Mouse (Mus musculus): ENCODE results near the gene Ptprn. TPM values are rescaled to one million over a fixed set of nuclear protein-coding genes. Genes with fewer than 3 reads are reported as not detected.

Ptprn gene
- polyA plus RNA-seq, 1 experiment from 2014 or later: 4.3 TPM

DNA sequence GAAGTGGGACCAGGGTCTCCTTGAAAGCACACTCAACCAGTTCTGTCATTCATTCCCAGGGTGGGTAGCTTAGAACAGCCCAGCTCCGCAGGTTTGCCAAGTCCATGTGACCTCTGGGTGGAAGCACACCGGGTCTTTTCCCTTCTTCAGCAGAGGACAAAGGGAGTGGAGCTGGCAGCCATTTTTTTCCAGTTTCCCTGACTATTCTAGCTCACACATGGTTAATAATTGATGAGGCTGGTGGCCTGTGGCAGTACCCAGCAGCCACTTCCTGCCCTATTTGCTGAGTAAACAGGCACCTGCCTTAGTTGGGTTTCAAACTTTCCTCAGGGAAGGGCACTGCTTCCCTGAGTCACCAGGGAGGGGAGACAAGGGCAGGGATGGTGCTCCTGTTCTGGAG lies 49.9 kb downstream of the Ptprn start:
- Histone ChIP-seq H3K4me3 (ENCODE audit: low read depth, low read length) (no peak overlapping the region), H3K36me3 (ENCODE audit: control insufficient read depth, insufficient read depth, low read length) (no peaks in the 10 kb centered on the region; the same call in 1 of the 2 replicates), H3K9me3 (ENCODE audit: control insufficient read depth, low read length) (no peaks in the 10 kb centered on the region), H3K27ac (ENCODE audit: low read depth, low read length) (no peak overlapping the region), H3K9ac (ENCODE audit: low read length) (no peak overlapping the region), H3K4me2 (ENCODE audit: low read depth, low read length, severe bottlenecking) (no peak overlapping the region), H3K4me1 (replicated peaks; ENCODE audit: control insufficient read depth, insufficient read depth, low read length) (peaks cover 15% of the 10 kb centered on the region), H3K27me3 (ENCODE audit: control insufficient read depth, insufficient read depth, low read length) (peaks cover 27% of the 10 kb centered on the region)
- DNase-seq (ENCODE audit: low spot score) (no peak), ATAC-seq (replicated peaks; ENCODE audit: low FRiP score) (no peak)
- 84% methylated on average over 2 of the region's 2 CpGs for WGBS

DNA sequence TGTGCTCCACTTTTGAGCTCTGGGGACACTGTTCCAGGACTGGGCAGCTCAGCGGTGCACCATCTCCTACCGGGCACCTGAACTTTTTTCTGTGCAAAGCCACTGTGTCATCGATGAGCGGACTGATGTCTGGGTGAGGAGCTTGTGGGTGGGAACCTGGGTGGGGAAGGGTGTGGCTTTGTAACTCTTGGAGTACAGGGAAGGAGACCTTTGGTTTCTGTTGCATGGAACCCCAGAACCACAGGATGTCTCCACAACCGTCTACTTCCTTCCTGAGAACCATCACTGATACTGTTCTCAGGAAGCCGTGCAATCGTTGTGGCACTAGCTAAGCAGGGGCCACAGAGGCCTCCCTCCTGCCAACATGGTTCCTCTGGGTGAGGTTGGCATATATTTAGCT lies 51.2 kb downstream of the Ptprn start:
- ATAC-seq (replicated peaks; ENCODE audit: low FRiP score) (no peak), DNase-seq (ENCODE audit: low spot score) (no peak)
- Histone ChIP-seq H3K9ac (ENCODE audit: low read length) (no peak overlapping the region), H3K27me3 (ENCODE audit: control insufficient read depth, insufficient read depth, low read length) (peaks cover 14% of the 10 kb centered on the region), H3K4me3 (ENCODE audit: low read depth, low read length) (no peak overlapping the region), H3K36me3 (ENCODE audit: control insufficient read depth, insufficient read depth, low read length) (no peaks in the 10 kb centered on the region; the same call in 1 of the 2 replicates), H3K4me1 (replicated peaks; ENCODE audit: control insufficient read depth, insufficient read depth, low read length) (peaks cover 6% of the 10 kb centered on the region; the same call in 1 of the 2 replicates), H3K9me3 (ENCODE audit: control insufficient read depth, low read length) (no peaks in the 10 kb centered on the region), H3K4me2 (ENCODE audit: low read depth, low read length, severe bottlenecking) (no peak overlapping the region), H3K27ac (ENCODE audit: low read depth, low read length) (no peak overlapping the region)
- whole genome bisulfite sequencing: 89% methylated on average over 7 of the region's 7 CpGs

DNA sequence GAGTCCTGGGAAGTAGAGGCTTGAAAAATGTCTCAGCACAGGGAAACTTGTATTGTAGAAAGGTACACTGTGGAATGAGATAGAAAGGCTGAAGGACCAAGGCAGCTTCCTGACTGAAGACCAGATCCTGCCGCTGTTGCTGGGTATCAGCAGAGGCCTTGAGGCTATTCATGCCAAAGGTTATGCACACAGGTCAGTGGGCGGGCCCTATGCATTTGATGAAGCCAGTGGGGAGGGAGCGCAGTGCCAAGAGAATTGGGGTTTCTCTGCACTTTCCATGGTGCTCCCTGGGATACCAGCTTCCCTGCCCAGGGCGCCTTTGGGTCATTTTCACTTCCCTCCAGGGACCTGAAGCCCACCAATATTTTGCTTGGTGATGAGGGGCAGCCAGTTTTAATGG lies 51.8 kb downstream of the Ptprn start:
- 90% methylated on average over 4 of the region's 4 CpGs for WGBS

DNA sequence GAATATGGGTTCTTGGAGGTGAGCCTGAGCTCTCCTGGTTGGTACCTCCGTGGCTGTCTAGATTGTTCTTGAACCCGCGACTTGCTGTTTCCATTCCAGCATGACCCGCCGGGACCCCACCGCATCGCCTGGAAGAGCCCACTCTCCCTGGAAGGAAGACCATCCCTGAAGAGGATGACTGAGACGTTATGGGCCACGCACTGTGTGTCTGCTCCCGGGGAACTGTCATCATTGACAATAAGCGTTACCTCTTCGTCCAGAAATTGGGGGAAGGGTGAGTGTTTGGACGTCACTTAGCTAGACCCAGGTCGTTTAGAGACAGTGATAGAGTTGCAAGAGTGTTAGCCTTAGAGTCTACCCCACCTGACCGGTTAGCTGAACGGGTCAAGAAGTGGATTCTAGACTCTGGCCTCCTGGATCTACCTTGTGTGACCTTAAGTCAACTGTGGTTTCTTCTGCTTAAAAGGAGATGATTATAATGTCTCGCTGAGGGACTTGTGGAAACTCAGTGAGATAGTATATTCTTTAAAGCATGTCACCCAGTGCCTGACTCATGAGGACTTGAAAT lies 53.1 kb downstream of the Ptprn start:
- Histone ChIP-seq H3K4me1 (replicated peaks; ENCODE audit: control insufficient read depth, insufficient read depth, low read length) (peaks cover 6% of the 10 kb centered on the region; the same call in 1 of the 2 replicates), H3K36me3 (ENCODE audit: control insufficient read depth, insufficient read depth, low read length) (no peaks in the 10 kb centered on the region; the same call in 1 of the 2 replicates), H3K4me3 (ENCODE audit: low read depth, low read length) (peak overlapping the region; percentile 95), H3K27ac (ENCODE audit: low read depth, low read length) (no peak overlapping the region), H3K9me3 (ENCODE audit: control insufficient read depth, low read length) (no peaks in the 10 kb centered on the region), H3K4me2 (ENCODE audit: low read depth, low read length, severe bottlenecking) (peak overlapping the region; percentile 70), H3K27me3 (ENCODE audit: control insufficient read depth, insufficient read depth, low read length) (no peaks in the 10 kb centered on the region), H3K9ac (ENCODE audit: low read length) (peak overlapping the region; percentile 89)
- WGBS: 14% methylated on average over 17 of the region's 17 CpGs
- no peak for DNase-seq (ENCODE audit: low spot score)
- no peak for ATAC-seq (replicated peaks; ENCODE audit: low FRiP score)

More for the DNA sequence above, 51.8 kb downstream of the Ptprn start:
- ATAC-seq (replicated peaks; ENCODE audit: low FRiP score) (no peak), DNase-seq (ENCODE audit: low spot score) (no peak)
- Histone ChIP-seq H3K4me2 (ENCODE audit: low read depth, low read length, severe bottlenecking) (no peak overlapping the region), H3K9me3 (ENCODE audit: control insufficient read depth, low read length) (no peaks in the 10 kb centered on the region), H3K27me3 (ENCODE audit: control insufficient read depth, insufficient read depth, low read length) (peaks cover 8% of the 10 kb centered on the region), H3K4me3 (ENCODE audit: low read depth, low read length) (no peak overlapping the region), H3K9ac (ENCODE audit: low read length) (no peak overlapping the region), H3K27ac (ENCODE audit: low read depth, low read length) (no peak overlapping the region), H3K4me1 (replicated peaks; ENCODE audit: control insufficient read depth, insufficient read depth, low read length) (peaks cover 6% of the 10 kb centered on the region; the same call in 1 of the 2 replicates), H3K36me3 (ENCODE audit: control insufficient read depth, insufficient read depth, low read length) (no peaks in the 10 kb centered on the region; the same call in 1 of the 2 replicates)

DNA sequence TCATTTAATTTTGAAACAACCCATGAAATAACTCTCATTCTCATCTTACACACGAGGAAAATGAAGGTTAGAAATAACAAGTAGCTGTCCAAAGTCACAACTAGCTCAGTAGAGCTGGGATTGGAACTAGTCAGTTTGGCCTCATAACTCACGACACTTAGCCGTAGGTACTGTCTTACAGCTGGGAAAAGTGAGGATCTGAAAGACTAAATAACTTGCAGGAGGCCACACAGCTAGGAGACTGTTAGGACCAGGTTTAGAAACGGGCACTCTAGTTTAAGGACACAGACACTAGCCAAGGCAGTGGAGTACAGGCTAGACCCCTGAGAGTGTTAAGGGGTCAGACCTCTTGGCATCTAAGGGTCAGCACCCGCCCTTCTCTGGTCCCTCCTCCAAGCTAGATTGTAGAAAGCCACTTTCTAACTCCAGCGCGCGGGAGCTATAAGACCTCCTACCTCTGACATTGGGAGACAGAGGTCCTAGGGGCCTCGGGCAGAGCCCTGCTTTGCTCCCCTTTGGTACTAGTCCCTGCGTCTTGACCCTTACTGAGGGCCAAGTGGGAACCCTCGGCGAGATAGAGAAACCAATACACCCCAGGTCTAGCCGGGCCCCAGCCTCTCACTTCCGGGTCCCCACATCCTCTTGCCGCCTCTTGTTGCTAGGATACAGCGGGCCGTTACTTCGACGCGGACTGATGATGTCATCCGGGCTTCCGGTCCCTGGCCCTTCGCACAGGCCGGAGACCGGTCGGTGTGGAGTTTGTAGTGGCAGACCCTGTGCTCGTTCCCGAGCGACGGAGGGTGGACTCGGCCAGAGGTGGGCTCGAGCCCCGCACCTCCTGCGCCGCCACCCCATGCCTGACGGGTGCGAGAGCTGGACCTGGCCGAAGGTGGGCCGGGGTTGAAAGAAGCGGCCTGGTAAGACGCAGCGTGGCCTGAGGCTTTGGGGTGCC lies 53.9 kb downstream of the Ptprn start, which contains the start of the genes Glb1l and Stk16:
Gene Glb1l (minus strand): TSS at position 678 of the 952 bp plus-strand sequence.
Gene Stk16 (plus strand): TSS at position 703 of the 952 bp plus-strand sequence.
- H3K27ac ChIP-seq (ENCODE audit: low read depth, low read length): no peak within 1 kb of the TSS
- H3K27me3 ChIP-seq (ENCODE audit: control insufficient read depth, insufficient read depth, low read length): no peaks in the 10 kb centered on the region
- no peaks in the 10 kb centered on the region; the same call in 1 of the 2 replicates for H3K36me3 ChIP-seq (ENCODE audit: control insufficient read depth, insufficient read depth, low read length)
- H3K4me1 ChIP-seq (replicated peaks; ENCODE audit: control insufficient read depth, insufficient read depth, low read length): peaks cover 6% of the 10 kb centered on the region; the same call in 1 of the 2 replicates
- DNase-seq (ENCODE audit: low spot score) (peak; percentile 97), ATAC-seq (replicated peaks; ENCODE audit: low FRiP score) (peak; percentile 95)
- peak within 1 kb of the TSS; percentile 89 for H3K9ac ChIP-seq (ENCODE audit: low read length)
- WGBS: 7% methylated on average over 42 of the region's 42 CpGs
- peak within 1 kb of the TSS; percentile 70 for H3K4me2 ChIP-seq (ENCODE audit: low read depth, low read length, severe bottlenecking)
- H3K9me3 ChIP-seq (ENCODE audit: control insufficient read depth, low read length): no peaks in the 10 kb centered on the region
- peak within 1 kb of the TSS; percentile 95 for H3K4me3 ChIP-seq (ENCODE audit: low read depth, low read length)

DNA sequence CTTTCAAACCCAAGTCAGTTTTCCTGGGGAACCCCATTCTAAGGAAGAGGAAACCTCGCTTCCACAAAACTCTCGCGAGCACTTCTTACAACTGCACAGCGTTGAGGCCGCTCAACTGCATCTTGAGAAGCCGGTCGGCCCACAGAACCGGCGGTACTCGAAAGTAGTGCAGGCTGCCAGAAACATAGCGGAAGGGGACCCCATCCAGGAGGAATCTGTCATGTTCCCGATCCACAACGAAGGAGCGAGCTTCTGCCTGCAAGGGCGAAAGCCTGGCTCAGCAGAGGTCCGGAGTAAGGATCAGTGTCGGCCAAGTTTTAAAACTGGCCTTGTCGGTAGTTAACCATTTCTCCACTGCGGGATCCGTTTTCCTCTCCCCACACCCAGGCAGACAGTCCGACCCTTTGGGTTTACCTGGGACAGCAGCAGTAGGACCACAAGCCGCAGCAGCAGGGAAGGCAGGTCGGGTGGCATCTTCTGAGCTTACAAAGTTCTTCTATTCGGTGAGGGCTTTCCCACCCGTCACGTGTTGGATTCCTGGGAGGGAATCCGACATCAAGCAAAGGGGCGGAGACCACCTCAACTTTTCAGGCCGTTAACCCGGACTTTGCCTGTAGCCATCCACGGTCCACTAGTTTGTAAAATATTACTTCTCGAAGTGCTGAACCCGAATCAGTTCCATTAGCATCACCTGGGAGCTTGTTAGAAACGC lies 55.2 kb downstream of the Ptprn start:
- Histone ChIP-seq H3K9ac (ENCODE audit: low read length) (peak overlapping the region; percentile 61), H3K4me2 (ENCODE audit: low read depth, low read length, severe bottlenecking) (peak overlapping the region; percentile 47), H3K27me3 (ENCODE audit: control insufficient read depth, insufficient read depth, low read length) (no peaks in the 10 kb centered on the region), H3K9me3 (ENCODE audit: control insufficient read depth, low read length) (no peaks in the 10 kb centered on the region), H3K4me1 (replicated peaks; ENCODE audit: control insufficient read depth, insufficient read depth, low read length) (peaks cover 6% of the 10 kb centered on the region; the same call in 1 of the 2 replicates), H3K36me3 (ENCODE audit: control insufficient read depth, insufficient read depth, low read length) (no peaks in the 10 kb centered on the region; the same call in 1 of the 2 replicates), H3K4me3 (ENCODE audit: low read depth, low read length) (peak overlapping the region; percentile 30), H3K27ac (ENCODE audit: low read depth, low read length) (no peak overlapping the region)
- DNase-seq (ENCODE audit: low spot score) (no peak), ATAC-seq (replicated peaks; ENCODE audit: low FRiP score) (no peak)
- WGBS: 14% methylated on average over 34 of the region's 34 CpGs

DNA sequence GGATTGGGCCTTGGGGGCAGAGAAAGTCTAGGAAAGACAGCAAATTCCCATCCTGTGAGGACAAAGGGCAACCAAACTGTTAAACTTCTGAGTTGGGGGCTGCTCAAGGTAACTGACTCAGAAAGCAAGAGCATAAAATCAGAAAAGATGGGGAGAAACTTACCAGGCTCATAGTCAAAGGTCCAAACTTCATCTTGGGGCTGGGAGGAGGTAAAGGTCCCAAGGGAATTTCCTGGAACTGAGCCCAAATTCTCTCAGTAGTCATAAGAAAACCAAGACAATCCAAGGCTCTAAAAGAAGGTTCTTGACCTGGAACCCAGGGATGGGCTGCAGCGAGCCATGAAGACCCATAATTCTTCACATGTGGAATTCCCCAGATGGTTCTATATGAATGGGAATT lies 63.1 kb downstream of the Ptprn start:
- Histone ChIP-seq H3K9ac (ENCODE audit: low read length) (no peak overlapping the region), H3K4me1 (replicated peaks; ENCODE audit: control insufficient read depth, insufficient read depth, low read length) (no peaks in the 10 kb centered on the region), H3K4me2 (ENCODE audit: low read depth, low read length, severe bottlenecking) (no peak overlapping the region), H3K27me3 (ENCODE audit: control insufficient read depth, insufficient read depth, low read length) (no peaks in the 10 kb centered on the region), H3K27ac (ENCODE audit: low read depth, low read length) (no peak overlapping the region), H3K4me3 (ENCODE audit: low read depth, low read length) (no peak overlapping the region), H3K36me3 (ENCODE audit: control insufficient read depth, insufficient read depth, low read length) (no peaks in the 10 kb centered on the region; the same call in 1 of the 2 replicates), H3K9me3 (ENCODE audit: control insufficient read depth, low read length) (no peaks in the 10 kb centered on the region)
- WGBS: 89% methylated on average over 1 of the region's 1 CpGs
- no peak for DNase-seq (ENCODE audit: low spot score)
- no peak for ATAC-seq (replicated peaks; ENCODE audit: low FRiP score)
